Mouse (Mus musculus) cerebellum, adult 9-10 months (tissue): ENCODE data around the gene Cybrd1.

Source experiments
- DNase-seq: peaks from one replicate; pipeline ENCODE4 v3.0.0; 2022

Gene Cybrd1

GRCm38 (mm10) chr2:71117797-71118708, at the start of gene Cybrd1:
Cybrd1 (plus strand) TSS chr2:71117923.
- no peak for DNase-seq

GRCm38 (mm10) chr2:71071601-71072000, 46.1 kb upstream of the Cybrd1 start:
- no peak for DNase-seq

- no peak for DNase-seq
Observed at GRCm38 (mm10) chr2:71073330-71073729, 44.4 kb upstream of the Cybrd1 start.

- DNase-seq, result no peak
Observed at GRCm38 (mm10) chr2:71073828-71074227, 43.9 kb upstream of the Cybrd1 start.

GRCm38 (mm10) chr2:71082416-71082815, 35.3 kb upstream of the Cybrd1 start:
- DNase-seq, result no peak

GRCm38 (mm10) chr2:71083454-71084193, 34.1 kb upstream of the Cybrd1 start:
- no peak for DNase-seq

- DNase-seq, result no peak
Observed at GRCm38 (mm10) chr2:71089766-71090165, 28.0 kb upstream of the Cybrd1 start.

GRCm38 (mm10) chr2:71090660-71091445, 26.9 kb upstream of the Cybrd1 start:
- no peak for DNase-seq

- no peak for DNase-seq
Observed at GRCm38 (mm10) chr2:71096170-71096569, 21.6 kb upstream of the Cybrd1 start.

GRCm38 (mm10) chr2:71102621-71103291, 15.0 kb upstream of the Cybrd1 start:
- DNase-seq, result no peak

GRCm38 (mm10) chr2:71103292-71103680, 14.4 kb upstream of the Cybrd1 start:
- no peak for DNase-seq

GRCm38 (mm10) chr2:71104696-71105095, 13.0 kb upstream of the Cybrd1 start:
- DNase-seq, result no peak

- no peak for DNase-seq
Observed at GRCm38 (mm10) chr2:71105469-71106215, 12.1 kb upstream of the Cybrd1 start.

GRCm38 (mm10) chr2:71107225-71107624, 10.5 kb upstream of the Cybrd1 start:
- no peak for DNase-seq

GRCm38 (mm10) chr2:71108541-71108940, 9.2 kb upstream of the Cybrd1 start:
- no peak for DNase-seq

GRCm38 (mm10) chr2:71113489-71114171, 4.1 kb upstream of the Cybrd1 start:
- no peak for DNase-seq

GRCm38 (mm10) chr2:71116151-71116550, 1.6 kb upstream of the Cybrd1 start:
- no peak for DNase-seq

GRCm38 (mm10) chr2:71120844-71121243, 3.1 kb downstream of the Cybrd1 start:
- DNase-seq, result no peak

- no peak for DNase-seq
Observed at GRCm38 (mm10) chr2:71121406-71121805, 3.7 kb downstream of the Cybrd1 start.

GRCm38 (mm10) chr2:71122268-71123029, 4.7 kb downstream of the Cybrd1 start:
- no peak for DNase-seq
